Mouse (Mus musculus) lung, embryonic 15.5 days (tissue): ENCODE results near the gene Polr3b. TPM values are rescaled to one million over a fixed set of nuclear protein-coding genes. Genes with fewer than 3 reads are reported as not detected.

Source experiments
- ATAC-seq: fragments of 200-750 bp; cut with Nextera tagmentation; 2 replicates; pipeline ENCODE4 v1.8.0; 2017; ENCODE audit warnings: moderate number of reproducible peaks, borderline replicate concordance; ENCODE audit not compliant: low FRiP score, low TSS enrichment; ENCODE audit errors: extremely low read depth
- H3K27ac ChIP-seq: fragments of 300-500 bp; sonication (generic); 2 replicates; pipeline ENCODE4 v1.5.1; 2015; ENCODE audit warnings: moderate library complexity, mild to moderate bottlenecking, inconsistent platforms
- H3K27me3 ChIP-seq: fragments of 300-500 bp; sonication (generic); 2 replicates; pipeline ENCODE4 v1.6.1; 2015; ENCODE audit warnings: inconsistent platforms
- H3K36me3 ChIP-seq: fragments of 300-500 bp; sonication (generic); 2 replicates; pipeline ENCODE4 v1.6.1; 2015; ENCODE audit warnings: inconsistent platforms
- H3K4me1 ChIP-seq: fragments of 300-500 bp; sonication (generic); 2 replicates; pipeline ENCODE4 v1.6.1; 2015; ENCODE audit warnings: inconsistent platforms
- H3K4me2 ChIP-seq: fragments of 300-500 bp; sonication (generic); 2 replicates; pipeline ENCODE4 v1.6.1; 2015; ENCODE audit warnings: inconsistent platforms, mild to moderate bottlenecking, moderate library complexity
- H3K4me3 ChIP-seq: fragments of 300-500 bp; sonication (generic); 2 replicates; pipeline ENCODE4 v1.5.1; 2015; ENCODE audit warnings: mild to moderate bottlenecking, inconsistent platforms
- H3K9ac ChIP-seq: fragments of 300-500 bp; sonication (generic); 2 replicates; pipeline ENCODE4 v1.6.1; 2015; ENCODE audit warnings: inconsistent platforms
- H3K9me3 ChIP-seq: fragments of 300-500 bp; sonication (generic); 2 replicates; pipeline ENCODE4 v1.6.1; 2016; ENCODE audit warnings: inconsistent platforms
- WGBS: fragments of 180-500 bp; shearing (Covaris S2); methylation state at CpG from one replicate; pipeline ENCODE4 v1.1.7; 2015; 5-methylcytosine and 5-hydroxymethylcytosine counted together
- polyA plus RNA-seq: library from polyadenylated mRNA; unstranded; fragments of >200 nt; fragmentation: Nextera tagmentation; extraction: Ambion mirVana; gene quantifications from 2 replicates; pipeline ENCODE4 v1.2.1, GENCODE M21; 2015

The Polr3b gene
- polyA plus RNA-seq, 1 experiment from 2014 or later: 15.7 TPM

DNA sequence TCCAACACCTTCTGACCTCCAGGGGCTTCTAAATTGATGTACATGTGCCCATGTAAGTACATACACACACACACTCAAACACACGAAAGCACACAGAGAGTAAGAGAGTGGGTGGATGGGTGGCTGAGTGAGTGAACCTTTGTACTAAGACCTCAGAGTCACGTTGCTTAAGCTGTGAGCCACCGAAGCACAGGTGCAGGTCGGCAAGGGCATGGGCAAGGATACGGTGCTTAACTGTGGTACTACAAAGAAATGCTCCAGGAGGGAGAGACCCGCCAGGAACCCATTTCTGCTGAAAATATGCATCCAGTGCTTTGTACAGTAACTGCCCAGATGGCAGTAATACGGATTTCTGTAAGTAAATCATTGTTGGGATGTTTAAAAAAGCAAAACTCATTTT lies 93.5 kb downstream of the Polr3b start:
- no peak overlapping the region for H3K4me3 ChIP-seq
- peaks cover 17% of the 10 kb centered on the region; the same call in 1 of the 2 replicates for H3K4me1 ChIP-seq
- H3K36me3 ChIP-seq: peaks cover 26% of the 10 kb centered on the region
- H3K9ac ChIP-seq: no peak overlapping the region
- H3K9me3 ChIP-seq: no peaks in the 10 kb centered on the region
- WGBS: 90% methylated on average over 7 of the region's 7 CpGs
- H3K27me3 ChIP-seq: no peaks in the 10 kb centered on the region
- ATAC-seq: no peak
- no peak overlapping the region for H3K27ac ChIP-seq
- no peak overlapping the region for H3K4me2 ChIP-seq

DNA sequence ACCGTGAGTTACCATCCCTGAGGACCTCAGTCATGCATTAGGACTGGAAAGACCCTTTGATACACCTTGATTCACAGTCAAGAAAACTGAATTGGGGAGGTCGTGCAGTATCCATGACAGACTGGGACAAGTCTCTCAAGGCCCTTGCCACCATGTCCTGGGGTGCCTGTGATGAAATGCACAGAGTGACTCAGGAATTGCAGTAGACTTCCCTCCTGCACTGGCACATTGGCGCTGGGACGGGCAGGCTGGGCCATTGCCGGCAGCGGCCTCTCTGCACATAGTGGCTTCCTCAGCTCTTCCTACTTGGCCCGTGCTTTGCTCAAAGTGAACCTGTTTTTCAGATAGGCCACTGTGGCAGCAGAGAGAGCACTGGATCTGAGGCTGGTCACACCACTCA lies 94.5 kb downstream of the Polr3b start:
- 93% methylated on average over 7 of the region's 7 CpGs for WGBS
- Histone ChIP-seq H3K4me2 (no peak overlapping the region), H3K27me3 (no peaks in the 10 kb centered on the region), H3K9ac (no peak overlapping the region), H3K4me3 (no peak overlapping the region), H3K4me1 (peaks cover 15% of the 10 kb centered on the region; the same call in 1 of the 2 replicates), H3K27ac (no peak overlapping the region), H3K9me3 (no peaks in the 10 kb centered on the region), H3K36me3 (peaks cover 32% of the 10 kb centered on the region)
- no peak for ATAC-seq

DNA sequence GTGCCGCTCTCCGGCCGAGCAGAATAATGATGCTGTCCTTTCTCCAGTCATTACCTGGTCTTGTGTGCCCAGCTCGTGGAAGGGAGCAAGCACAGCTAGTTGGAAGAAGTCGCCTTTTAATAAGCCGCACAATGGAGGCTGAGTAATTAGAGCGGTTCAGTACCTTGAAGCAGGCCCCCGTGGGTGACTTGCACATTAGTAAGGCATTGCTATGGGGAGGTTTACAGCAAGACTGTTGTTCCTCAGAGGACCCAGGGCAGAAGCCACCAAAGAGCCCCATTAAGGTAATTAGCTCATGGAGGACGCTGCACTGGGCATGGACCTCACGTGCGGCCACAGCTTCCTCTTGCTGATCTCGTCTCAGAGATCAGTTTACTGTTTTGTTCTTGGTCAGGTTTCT lies 100.6 kb downstream of the Polr3b start:
- no peak overlapping the region for H3K9ac ChIP-seq
- no peak for ATAC-seq
- H3K9me3 ChIP-seq: no peaks in the 10 kb centered on the region
- H3K4me3 ChIP-seq: no peak overlapping the region
- H3K27me3 ChIP-seq: no peaks in the 10 kb centered on the region
- no peak overlapping the region for H3K27ac ChIP-seq
- peaks cover 15% of the 10 kb centered on the region; the same call in 1 of the 2 replicates for H3K36me3 ChIP-seq
- no peak overlapping the region for H3K4me2 ChIP-seq
- WGBS: 89% methylated on average over 12 of the region's 12 CpGs
- no peaks in the 10 kb centered on the region for H3K4me1 ChIP-seq

DNA sequence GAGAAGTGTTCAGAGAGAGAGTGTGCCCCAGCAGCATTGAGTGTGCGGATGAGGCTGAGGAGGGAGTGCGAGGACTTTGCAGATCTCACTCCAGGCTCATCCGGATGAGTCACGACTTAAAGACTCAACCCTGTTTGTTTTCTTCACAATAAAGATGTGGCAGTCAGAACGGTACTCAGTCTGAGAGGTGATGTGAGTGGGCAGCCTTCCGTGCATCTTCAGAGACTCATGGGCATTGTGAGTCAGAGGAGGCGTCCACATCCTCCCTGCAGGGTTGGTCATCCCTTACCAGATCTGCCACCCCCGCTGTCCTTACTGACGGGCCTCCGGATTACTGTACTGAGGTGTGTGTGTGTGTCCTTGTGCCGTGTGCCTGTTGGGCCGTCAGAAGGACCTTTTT lies 104.9 kb downstream of the Polr3b start:
- H3K9me3 ChIP-seq: no peaks in the 10 kb centered on the region
- ATAC-seq: no peak
- H3K4me2 ChIP-seq: no peak overlapping the region
- H3K4me3 ChIP-seq: no peak overlapping the region
- no peak overlapping the region for H3K27ac ChIP-seq
- no peaks in the 10 kb centered on the region for H3K36me3 ChIP-seq
- no peaks in the 10 kb centered on the region for H3K27me3 ChIP-seq
- H3K4me1 ChIP-seq: no peaks in the 10 kb centered on the region
- 83% methylated on average over 12 of the region's 12 CpGs for WGBS
- no peak overlapping the region for H3K9ac ChIP-seq

DNA sequence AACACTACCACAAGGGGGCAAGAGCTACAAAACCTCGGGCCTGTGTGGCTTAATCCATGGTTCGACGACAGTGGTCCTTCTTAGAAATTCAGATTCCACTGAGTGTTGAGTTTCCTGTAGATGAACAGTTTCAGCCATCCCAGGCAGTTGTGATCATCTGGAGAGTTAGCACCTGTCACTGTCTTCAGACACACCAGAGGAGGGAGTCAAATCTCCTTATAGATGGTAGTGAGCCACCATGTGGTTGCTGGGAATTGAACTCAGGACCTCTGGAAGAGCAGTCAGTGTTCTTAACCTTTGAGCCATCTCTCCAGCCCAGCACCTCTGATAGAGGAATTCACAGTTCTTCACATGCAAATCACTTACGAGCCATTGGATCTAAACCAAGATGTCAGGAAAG lies 105.7 kb downstream of the Polr3b start:
- Histone ChIP-seq H3K9me3 (no peaks in the 10 kb centered on the region), H3K4me3 (no peak overlapping the region), H3K9ac (no peak overlapping the region), H3K27me3 (no peaks in the 10 kb centered on the region), H3K4me1 (no peaks in the 10 kb centered on the region), H3K4me2 (no peak overlapping the region), H3K36me3 (no peaks in the 10 kb centered on the region), H3K27ac (no peak overlapping the region)
- whole genome bisulfite sequencing: 81% methylated on average over 4 of the region's 4 CpGs
- ATAC-seq: no peak

DNA sequence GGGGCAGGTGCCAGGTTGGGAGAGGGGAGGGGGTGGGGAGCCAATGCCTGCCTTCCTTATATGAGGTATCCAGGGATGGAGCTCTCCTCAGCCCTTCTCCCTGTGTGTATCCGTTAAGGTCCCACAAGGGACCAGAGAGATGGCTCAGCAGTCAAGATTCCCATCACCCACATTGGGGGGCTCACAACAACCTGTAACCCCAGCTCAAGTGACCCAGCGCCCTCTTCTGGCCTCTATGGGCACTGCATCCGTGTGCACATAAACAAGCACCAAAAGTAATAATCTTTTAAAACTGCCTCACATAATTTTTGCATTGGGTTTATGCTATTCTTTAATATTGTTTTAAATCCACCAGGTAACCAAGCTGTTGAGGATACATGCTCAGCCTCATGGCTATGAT lies 108.0 kb downstream of the Polr3b start:
- no peaks in the 10 kb centered on the region for H3K4me1 ChIP-seq
- H3K9ac ChIP-seq: no peak overlapping the region
- WGBS: 73% methylated on average over 3 of the region's 3 CpGs

DNA sequence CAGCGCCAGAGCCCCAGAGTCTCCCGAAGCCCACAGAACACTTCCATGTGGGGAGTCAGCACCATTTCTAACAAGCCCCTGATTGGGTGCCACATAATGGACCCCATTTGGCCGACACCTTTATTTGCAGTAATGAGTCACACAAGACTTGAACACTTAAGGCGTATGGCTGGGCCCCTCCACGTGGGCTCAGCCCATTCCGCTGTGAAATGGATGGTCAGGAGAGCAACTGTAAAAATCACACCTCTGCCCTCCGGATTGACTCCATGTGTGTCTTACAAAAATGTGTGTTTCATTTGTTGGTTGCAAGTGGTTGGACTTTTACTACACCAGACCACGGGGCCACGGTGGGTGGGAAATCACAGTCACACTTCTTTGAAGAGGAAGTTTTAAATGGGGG lies 108.9 kb downstream of the Polr3b start:
- no peak for ATAC-seq
- H3K4me1 ChIP-seq: no peaks in the 10 kb centered on the region
- no peaks in the 10 kb centered on the region for H3K9me3 ChIP-seq
- no peak overlapping the region for H3K9ac ChIP-seq
- 73% methylated on average over 9 of the region's 9 CpGs for WGBS
- H3K27ac ChIP-seq: no peak overlapping the region
- H3K4me3 ChIP-seq: no peak overlapping the region
- no peaks in the 10 kb centered on the region for H3K36me3 ChIP-seq
- no peaks in the 10 kb centered on the region for H3K27me3 ChIP-seq
- H3K4me2 ChIP-seq: no peak overlapping the region

More for the DNA sequence above, 108.0 kb downstream of the Polr3b start:
- Histone ChIP-seq H3K4me3 (no peak overlapping the region), H3K9me3 (no peaks in the 10 kb centered on the region), H3K27ac (no peak overlapping the region), H3K4me2 (no peak overlapping the region), H3K27me3 (no peaks in the 10 kb centered on the region), H3K36me3 (no peaks in the 10 kb centered on the region)
- no peak for ATAC-seq

DNA sequence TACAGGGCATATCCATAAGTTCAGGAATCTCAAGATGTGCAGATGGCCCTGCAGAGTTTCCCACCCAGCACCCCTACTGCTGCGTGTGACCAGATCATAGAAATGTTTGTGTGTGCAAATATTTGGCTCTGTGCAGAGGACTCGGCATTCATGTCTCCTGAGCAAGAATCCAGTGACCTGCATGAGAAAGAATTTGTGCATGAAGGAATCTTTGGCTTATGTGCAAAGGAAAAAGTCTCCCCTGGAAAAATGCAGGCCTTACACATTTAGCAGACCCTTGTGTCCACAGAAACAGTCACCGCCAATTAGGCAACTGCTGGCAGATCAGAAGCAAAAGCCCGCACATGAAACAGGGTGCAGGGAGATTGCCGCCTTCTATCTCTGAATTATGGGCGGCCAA lies 111.4 kb downstream of the Polr3b start:
- no peak for ATAC-seq
- no peaks in the 10 kb centered on the region for H3K36me3 ChIP-seq

DNA sequence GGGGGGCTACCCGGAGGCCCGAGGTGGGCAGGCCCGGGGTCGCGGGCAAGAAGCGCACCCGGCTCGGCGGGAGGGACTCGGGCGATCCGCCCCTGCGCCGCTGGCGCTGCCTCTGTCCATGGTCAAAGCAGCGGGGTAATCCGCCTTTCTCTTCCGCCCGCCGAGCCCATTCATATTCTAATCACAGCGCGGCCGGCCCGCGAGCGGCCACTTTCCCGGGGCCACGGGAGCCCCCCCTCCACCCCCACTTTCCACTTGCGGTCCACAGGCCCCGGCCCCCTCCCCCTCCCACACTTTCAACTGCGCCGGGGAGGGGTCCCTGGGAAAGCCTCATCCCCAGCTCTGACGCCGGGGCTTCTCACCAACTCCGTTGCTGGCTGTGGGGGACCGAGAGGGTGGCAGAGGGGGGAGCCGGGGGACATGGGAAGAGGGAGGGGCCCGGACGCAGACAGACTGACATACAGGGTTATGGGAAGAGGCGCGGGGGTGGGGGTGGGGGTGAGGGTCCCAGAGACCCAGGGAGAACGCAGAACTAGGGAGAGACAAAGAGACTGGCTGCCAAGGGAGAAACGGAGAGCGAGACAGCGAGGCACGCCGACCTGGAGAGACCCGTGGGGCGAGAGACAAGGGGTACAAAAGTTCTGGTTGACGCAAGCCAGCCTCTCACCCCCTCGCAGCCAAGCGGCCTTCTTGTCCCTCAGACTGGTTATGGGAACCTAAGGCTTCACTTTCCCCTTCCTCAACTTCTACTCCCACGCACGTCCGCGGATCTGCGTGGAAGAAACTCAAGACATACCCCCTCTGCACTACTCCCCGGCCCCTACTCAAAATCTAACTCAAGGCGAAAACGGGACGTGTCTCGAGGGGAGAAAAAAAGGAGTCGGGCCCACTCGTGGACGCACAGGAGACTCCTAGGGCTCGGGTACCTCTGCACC lies 133.0 kb downstream of the Polr3b start:
- H3K4me3 ChIP-seq: peak overlapping the region; percentile 27
- peaks cover 36% of the 10 kb centered on the region for H3K4me1 ChIP-seq
- H3K27me3 ChIP-seq: peaks cover 91% of the 10 kb centered on the region
- no peak overlapping the region for H3K27ac ChIP-seq
- no peaks in the 10 kb centered on the region for H3K36me3 ChIP-seq
- no peak overlapping the region for H3K9ac ChIP-seq
- H3K4me2 ChIP-seq: peak overlapping the region; percentile 55
- no peak for ATAC-seq
- no peaks in the 10 kb centered on the region for H3K9me3 ChIP-seq
- 1% methylated on average over 65 of the region's 66 CpGs for WGBS

More for the DNA sequence above, 111.4 kb downstream of the Polr3b start:
- Histone ChIP-seq H3K4me3 (no peak overlapping the region), H3K9ac (no peak overlapping the region), H3K27ac (no peak overlapping the region), H3K4me2 (no peak overlapping the region), H3K4me1 (no peaks in the 10 kb centered on the region), H3K27me3 (no peaks in the 10 kb centered on the region), H3K9me3 (no peaks in the 10 kb centered on the region)
- WGBS: 46% methylated on average over 6 of the region's 6 CpGs

DNA sequence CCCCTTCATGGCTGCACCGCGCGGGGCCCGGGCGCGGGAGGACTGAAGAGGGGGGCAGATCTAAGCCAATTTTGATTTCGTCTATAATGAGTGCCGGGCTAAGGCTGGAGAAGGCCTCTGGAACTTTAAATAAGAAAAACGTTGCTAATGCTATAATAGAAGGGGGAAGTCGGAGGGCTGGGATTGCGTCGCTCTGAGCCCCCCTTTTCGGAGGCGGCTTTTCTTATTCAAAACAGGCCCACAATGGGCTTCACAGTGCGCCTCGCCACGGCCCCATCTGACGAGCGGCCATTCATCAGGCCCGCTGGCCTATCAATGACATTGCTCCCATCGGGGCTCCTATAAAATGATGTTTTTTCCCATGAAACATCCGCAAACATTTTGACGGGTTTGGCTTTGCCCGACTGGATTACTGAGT lies 133.7 kb downstream of the Polr3b start, which contains the start of gene Rfx4:
Gene Rfx4 (plus strand): TSS at position 277 of the 418 bp plus-strand sequence.
- Histone ChIP-seq H3K27ac (no peak within 1 kb of the TSS), H3K27me3 (peaks cover 97% of the 10 kb centered on the region), H3K4me2 (peak within 1 kb of the TSS; percentile 55), H3K9me3 (no peaks in the 10 kb centered on the region), H3K9ac (no peak within 1 kb of the TSS), H3K36me3 (no peaks in the 10 kb centered on the region), H3K4me3 (peak within 1 kb of the TSS; percentile 27), H3K4me1 (peaks cover 41% of the 10 kb centered on the region)
- no peak for ATAC-seq
- WGBS: 1% methylated on average over 24 of the region's 24 CpGs

DNA sequence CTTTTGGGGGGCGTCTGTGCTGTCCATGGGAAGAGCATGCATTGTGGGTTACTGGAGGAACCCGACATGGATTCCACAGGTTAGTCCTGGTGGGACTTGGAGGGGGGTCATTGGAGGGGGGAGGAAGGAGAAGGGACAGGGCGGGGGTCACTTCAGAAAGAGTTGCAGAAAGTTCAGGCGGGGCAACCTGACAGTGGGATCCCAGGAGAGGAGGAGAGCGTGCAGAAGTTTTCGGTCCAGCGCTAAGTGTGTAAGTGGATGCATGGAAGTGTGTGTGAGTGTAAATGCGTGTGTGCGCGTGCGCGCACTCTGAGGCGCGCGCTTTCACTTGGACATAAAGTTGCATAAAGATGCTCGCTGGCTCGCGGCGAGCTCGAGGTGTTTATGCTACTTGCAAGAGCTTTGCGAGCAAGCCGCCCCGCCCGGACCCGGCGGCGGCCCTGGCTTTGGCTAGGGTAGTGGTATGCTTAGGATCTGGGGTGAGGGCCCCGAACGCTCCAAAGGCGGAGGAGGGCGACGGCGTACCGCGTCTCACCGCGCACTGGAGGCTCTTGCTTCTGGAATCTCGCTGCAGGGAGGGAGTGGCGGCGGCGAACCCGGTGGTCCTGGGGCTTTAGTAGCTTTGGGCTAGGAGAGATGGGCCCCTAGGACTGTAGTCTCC lies 134.5 kb downstream of the Polr3b start:
- H3K4me1 ChIP-seq: peaks cover 41% of the 10 kb centered on the region
- H3K4me2 ChIP-seq: peak overlapping the region; percentile 55
- H3K27ac ChIP-seq: no peak overlapping the region
- H3K27me3 ChIP-seq: peaks cover 99% of the 10 kb centered on the region
- H3K9me3 ChIP-seq: no peaks in the 10 kb centered on the region
- peak overlapping the region; percentile 25 for H3K4me3 ChIP-seq
- 1% methylated on average over 42 of the region's 42 CpGs for WGBS
- H3K9ac ChIP-seq: no peak overlapping the region
- no peak for ATAC-seq
- no peaks in the 10 kb centered on the region for H3K36me3 ChIP-seq
